Mouse (Mus musculus): ENCODE results near the gene Gopc. TPM values are rescaled to one million over a fixed set of nuclear protein-coding genes. Genes with fewer than 3 reads are reported as not detected.
A peak's percentile ranks its signal among the peaks of the same experiment; 100 is the strongest.
"Not testable (repeated sequence)": the region's sequence is repeated elsewhere in the genome, so short reads cannot be mapped to it uniquely, and the experiment has no call there.

Gopc gene
- polyA plus RNA-seq, 1 experiment from 2014 or later: 19.2 TPM

GRCm38 (mm10) chr10:52358467-52358866 lies 23.5 kb downstream of the Gopc start, which contains the start of gene Gm26741:
TSS of gene Gm26741 (plus strand) at chr10:52358767.
- H3K4me1 ChIP-seq (replicated peaks; ENCODE audit: control insufficient read depth, insufficient read depth, low read length): no peaks in the 10 kb centered on the region
- DNase-seq (ENCODE audit: low spot score): no peak
- no peak within 1 kb of the TSS for H3K9ac ChIP-seq (ENCODE audit: low read length)
- no peaks in the 10 kb centered on the region for H3K27me3 ChIP-seq (replicated peaks; ENCODE audit: control insufficient read depth, insufficient read depth, low read length)
- no peak within 1 kb of the TSS for H3K4me2 ChIP-seq (ENCODE audit: low read length)
- WGBS: 92% methylated on average over 2 of the region's 2 CpGs
- no peak for ATAC-seq (replicated peaks; ENCODE audit: low FRiP score, low TSS enrichment, low read depth)
- no peaks in the 10 kb centered on the region for H3K9me3 ChIP-seq (ENCODE audit: control insufficient read depth, low read length)
- no peak within 1 kb of the TSS for H3K27ac ChIP-seq (ENCODE audit: low read depth)
- peaks cover 21% of the 10 kb centered on the region for H3K36me3 ChIP-seq (ENCODE audit: control insufficient read depth, insufficient read depth, low read length)
- H3K4me3 ChIP-seq (ENCODE audit: low read depth, low read length): no peak within 1 kb of the TSS

GRCm38 (mm10) chr10:52353184-52353583 lies 28.7 kb downstream of the Gopc start:
- WGBS: 84% methylated on average over 9 of the region's 9 CpGs
- no peak for DNase-seq (ENCODE audit: low spot score)
- H3K4me3 ChIP-seq (ENCODE audit: low read depth, low read length): no peak overlapping the region
- H3K27me3 ChIP-seq (replicated peaks; ENCODE audit: control insufficient read depth, insufficient read depth, low read length): no peaks in the 10 kb centered on the region
- no peak for ATAC-seq (replicated peaks; ENCODE audit: low FRiP score, low TSS enrichment, low read depth)
- H3K9me3 ChIP-seq (ENCODE audit: control insufficient read depth, low read length): no peaks in the 10 kb centered on the region
- no peaks in the 10 kb centered on the region for H3K4me1 ChIP-seq (replicated peaks; ENCODE audit: control insufficient read depth, insufficient read depth, low read length)
- no peak overlapping the region for H3K9ac ChIP-seq (ENCODE audit: low read length)
- no peak overlapping the region for H3K4me2 ChIP-seq (ENCODE audit: low read length)
- H3K27ac ChIP-seq (ENCODE audit: low read depth): no peak overlapping the region
- H3K36me3 ChIP-seq (ENCODE audit: control insufficient read depth, insufficient read depth, low read length): peaks cover 56% of the 10 kb centered on the region

- not testable (repeated sequence) for H3K9me3 ChIP-seq (ENCODE audit: control insufficient read depth, low read length); H3K4me2 ChIP-seq (ENCODE audit: low read length); H3K4me3 ChIP-seq (ENCODE audit: low read depth, low read length); H3K4me1 ChIP-seq (replicated peaks; ENCODE audit: control insufficient read depth, insufficient read depth, low read length); H3K27ac ChIP-seq (ENCODE audit: low read depth); DNase-seq (ENCODE audit: low spot score); ATAC-seq (replicated peaks; ENCODE audit: low FRiP score, low TSS enrichment, low read depth); H3K27me3 ChIP-seq (replicated peaks; ENCODE audit: control insufficient read depth, insufficient read depth, low read length); H3K9ac ChIP-seq (ENCODE audit: low read length)
- peaks cover 66% of the 10 kb centered on the region for H3K36me3 ChIP-seq (ENCODE audit: control insufficient read depth, insufficient read depth, low read length)
- 95% methylated on average over 4 of the region's 4 CpGs for WGBS
Observed at GRCm38 (mm10) chr10:52343324-52343723, 38.6 kb downstream of the Gopc start.

- Histone ChIP-seq H3K36me3 (ENCODE audit: control insufficient read depth, insufficient read depth, low read length) (peaks cover 4% of the 10 kb centered on the region), H3K27ac (ENCODE audit: low read depth) (no peak overlapping the region), H3K27me3 (replicated peaks; ENCODE audit: control insufficient read depth, insufficient read depth, low read length) (no peaks in the 10 kb centered on the region), H3K4me3 (ENCODE audit: low read depth, low read length) (no peak overlapping the region), H3K9me3 (ENCODE audit: control insufficient read depth, low read length) (no peaks in the 10 kb centered on the region), H3K9ac (ENCODE audit: low read length) (no peak overlapping the region), H3K4me2 (ENCODE audit: low read length) (no peak overlapping the region), H3K4me1 (replicated peaks; ENCODE audit: control insufficient read depth, insufficient read depth, low read length) (no peaks in the 10 kb centered on the region)
- ATAC-seq (replicated peaks; ENCODE audit: low FRiP score, low TSS enrichment, low read depth) (no peak), DNase-seq (ENCODE audit: low spot score) (no peak)
- 3% methylated on average over 1 of the region's 1 CpGs for WGBS
Observed at GRCm38 (mm10) chr10:52331007-52331406, 50.9 kb downstream of the Gopc start.

- Histone ChIP-seq H3K27ac (ENCODE audit: low read depth) (no peak overlapping the region), H3K4me1 (replicated peaks; ENCODE audit: control insufficient read depth, insufficient read depth, low read length) (no peaks in the 10 kb centered on the region), H3K9ac (ENCODE audit: low read length) (no peak overlapping the region), H3K9me3 (ENCODE audit: control insufficient read depth, low read length) (no peaks in the 10 kb centered on the region), H3K4me3 (ENCODE audit: low read depth, low read length) (no peak overlapping the region), H3K36me3 (ENCODE audit: control insufficient read depth, insufficient read depth, low read length) (peaks cover 25% of the 10 kb centered on the region), H3K27me3 (replicated peaks; ENCODE audit: control insufficient read depth, insufficient read depth, low read length) (no peaks in the 10 kb centered on the region), H3K4me2 (ENCODE audit: low read length) (no peak overlapping the region)
- 86% methylated on average over 3 of the region's 3 CpGs for WGBS
- no peak for ATAC-seq (replicated peaks; ENCODE audit: low FRiP score, low TSS enrichment, low read depth)
- no peak for DNase-seq (ENCODE audit: low spot score)
Observed at GRCm38 (mm10) chr10:52321918-52322317, 60.0 kb downstream of the Gopc start.

- H3K36me3 ChIP-seq (ENCODE audit: control insufficient read depth, insufficient read depth, low read length): peaks cover 43% of the 10 kb centered on the region
- no peak overlapping the region for H3K4me3 ChIP-seq (ENCODE audit: low read depth, low read length)
- 83% methylated on average over 28 of the region's 28 CpGs for WGBS
- no peak overlapping the region for H3K9ac ChIP-seq (ENCODE audit: low read length)
- H3K4me1 ChIP-seq (replicated peaks; ENCODE audit: control insufficient read depth, insufficient read depth, low read length): no peaks in the 10 kb centered on the region
- H3K27ac ChIP-seq (ENCODE audit: low read depth): no peak overlapping the region
- 0 out of 2 replicates have a peak, but pooled peaks have one; percentile 43 for ATAC-seq (replicated peaks; ENCODE audit: low FRiP score, low TSS enrichment, low read depth)
- no peak for DNase-seq (ENCODE audit: low spot score)
- H3K4me2 ChIP-seq (ENCODE audit: low read length): no peak overlapping the region
- H3K9me3 ChIP-seq (ENCODE audit: control insufficient read depth, low read length): no peaks in the 10 kb centered on the region
- no peaks in the 10 kb centered on the region for H3K27me3 ChIP-seq (replicated peaks; ENCODE audit: control insufficient read depth, insufficient read depth, low read length)
Observed at GRCm38 (mm10) chr10:52319506-52320286, 62.2 kb downstream of the Gopc start.

- Histone ChIP-seq H3K4me1 (replicated peaks; ENCODE audit: control insufficient read depth, insufficient read depth, low read length) (no peaks in the 10 kb centered on the region), H3K9me3 (ENCODE audit: control insufficient read depth, low read length) (no peaks in the 10 kb centered on the region), H3K9ac (ENCODE audit: low read length) (no peak overlapping the region), H3K4me2 (ENCODE audit: low read length) (no peak overlapping the region), H3K36me3 (ENCODE audit: control insufficient read depth, insufficient read depth, low read length) (peaks cover 44% of the 10 kb centered on the region), H3K27me3 (replicated peaks; ENCODE audit: control insufficient read depth, insufficient read depth, low read length) (no peaks in the 10 kb centered on the region), H3K4me3 (ENCODE audit: low read depth, low read length) (no peak overlapping the region), H3K27ac (ENCODE audit: low read depth) (no peak overlapping the region)
- WGBS: 61% methylated on average over 8 of the region's 8 CpGs
- no peak for ATAC-seq (replicated peaks; ENCODE audit: low FRiP score, low TSS enrichment, low read depth)
- DNase-seq (ENCODE audit: low spot score): no peak
Observed at GRCm38 (mm10) chr10:52309196-52309595, 72.7 kb downstream of the Gopc start.

GRCm38 (mm10) chr10:52304574-52304973 lies 77.3 kb downstream of the Gopc start:
- H3K27ac ChIP-seq (ENCODE audit: low read depth): no peak overlapping the region
- WGBS: 78% methylated on average over 7 of the region's 7 CpGs
- no peak for ATAC-seq (replicated peaks; ENCODE audit: low FRiP score, low TSS enrichment, low read depth)
- H3K9ac ChIP-seq (ENCODE audit: low read length): no peak overlapping the region
- DNase-seq (ENCODE audit: low spot score): no peak
- no peaks in the 10 kb centered on the region for H3K4me1 ChIP-seq (replicated peaks; ENCODE audit: control insufficient read depth, insufficient read depth, low read length)
- H3K4me3 ChIP-seq (ENCODE audit: low read depth, low read length): no peak overlapping the region
- H3K36me3 ChIP-seq (ENCODE audit: control insufficient read depth, insufficient read depth, low read length): peaks cover 17% of the 10 kb centered on the region
- no peaks in the 10 kb centered on the region for H3K27me3 ChIP-seq (replicated peaks; ENCODE audit: control insufficient read depth, insufficient read depth, low read length)
- H3K4me2 ChIP-seq (ENCODE audit: low read length): no peak overlapping the region
- H3K9me3 ChIP-seq (ENCODE audit: control insufficient read depth, low read length): no peaks in the 10 kb centered on the region

- no peak for DNase-seq (ENCODE audit: low spot score)
- no peak for ATAC-seq (replicated peaks; ENCODE audit: low FRiP score, low TSS enrichment, low read depth)
- Histone ChIP-seq H3K9me3 (ENCODE audit: control insufficient read depth, low read length) (no peaks in the 10 kb centered on the region), H3K27me3 (replicated peaks; ENCODE audit: control insufficient read depth, insufficient read depth, low read length) (no peaks in the 10 kb centered on the region), H3K9ac (ENCODE audit: low read length) (no peak overlapping the region), H3K4me1 (replicated peaks; ENCODE audit: control insufficient read depth, insufficient read depth, low read length) (no peaks in the 10 kb centered on the region), H3K36me3 (ENCODE audit: control insufficient read depth, insufficient read depth, low read length) (peaks cover 14% of the 10 kb centered on the region), H3K4me3 (ENCODE audit: low read depth, low read length) (no peak overlapping the region), H3K4me2 (ENCODE audit: low read length) (no peak overlapping the region), H3K27ac (ENCODE audit: low read depth) (no peak overlapping the region)
Observed at GRCm38 (mm10) chr10:52302271-52302670, 79.7 kb downstream of the Gopc start.

Data from intestine, embryonic 14.5 days (tissue).